Mouse (Mus musculus) cortical plate, adult 2 months (tissue): Measurements from ENCODE around the gene Tbx3. TPM values are rescaled to one million over a fixed set of nuclear protein-coding genes. Genes with fewer than 3 reads are reported as not detected.

Experiments
- H3K27ac ChIP-seq: fragments of 200-500 bp; 2 replicates; pipeline ENCODE4 v1.5.1; 2012; ENCODE audit warnings: low read length, control low read depth, inconsistent platforms; ENCODE audit not compliant: insufficient read depth
- H3K4me1 ChIP-seq: fragments of 200-500 bp; 2 replicates; pipeline ENCODE4 v1.6.1; 2011; ENCODE audit warnings: low read length; ENCODE audit not compliant: control insufficient read depth, insufficient read depth
- H3K4me3 ChIP-seq: fragments of 200-500 bp; 2 replicates; pipeline ENCODE4 v1.5.1; 2011; ENCODE audit warnings: mild to moderate bottlenecking, low read length, control low read depth; ENCODE audit not compliant: insufficient read depth
- CTCF ChIP-seq: fragments of 200-500 bp; IDR thresholded peaks from 2 replicates; pipeline ENCODE4 v1.5.1; 2011; ENCODE audit warnings: mild to moderate bottlenecking, control low read depth, low read length; ENCODE audit not compliant: insufficient read depth; ENCODE audit errors: extremely low read depth
- POLR2A ChIP-seq: fragments of 200-500 bp; IDR thresholded peaks from 2 replicates; pipeline ENCODE4 v1.6.1; 2011; ENCODE audit warnings: mild to moderate bottlenecking, low read length, control low read depth; ENCODE audit not compliant: insufficient read depth; ENCODE audit errors: extremely low read depth
- polyA plus RNA-seq: library from polyadenylated mRNA; depleted of rRNA; stranded (reverse); fragments of >200 nt; gene quantifications from 2 replicates; pipeline ENCODE4 v1.2.3, GENCODE M21; 2012

Tbx3 gene
- polyA plus RNA-seq, 1 experiment = 1.8 TPM

- no peak overlapping the region for H3K27ac ChIP-seq
- H3K4me3 ChIP-seq = no peak overlapping the region
- H3K4me1 ChIP-seq = no peaks in the 10 kb centered on the region
- TF ChIP-seq POLR2A (no peak), CTCF (no peak)
Observed at GRCm38 (mm10) chr5:119659041-119659440, 11.4 kb upstream of the Tbx3 start.

- Histone ChIP-seq H3K4me3 (no peak overlapping the region), H3K27ac (no peak overlapping the region), H3K4me1 (no peaks in the 10 kb centered on the region)
- TF ChIP-seq POLR2A (no peak), CTCF (no peak)
Observed at GRCm38 (mm10) chr5:119660526-119661410, 9.7 kb upstream of the Tbx3 start.

- Histone ChIP-seq H3K4me1 (no peaks in the 10 kb centered on the region), H3K27ac (no peak overlapping the region), H3K4me3 (no peak overlapping the region)
- no peak for TF ChIP-seq CTCF
- TF ChIP-seq POLR2A = no peak
Observed at GRCm38 (mm10) chr5:119661474-119661873, 9.0 kb upstream of the Tbx3 start.

DNA sequence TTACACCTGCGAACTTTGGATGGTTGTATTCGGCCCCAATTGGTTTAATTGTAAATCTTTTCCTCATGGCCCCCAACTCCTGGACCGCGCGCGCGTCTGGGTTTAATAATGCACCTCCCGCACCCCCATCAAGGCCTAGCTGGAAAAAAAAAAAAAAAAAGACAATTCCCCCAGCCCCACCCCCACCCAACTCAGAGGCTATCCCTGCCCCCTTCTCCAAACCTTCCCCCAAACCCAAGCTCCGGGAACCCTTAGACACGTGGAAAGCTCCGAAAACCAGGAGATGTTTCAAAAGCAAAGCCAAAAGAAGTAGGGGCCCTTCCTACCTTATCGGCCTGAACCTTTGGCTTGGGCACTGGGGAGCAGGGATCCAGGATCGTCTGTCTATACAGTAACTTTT lies 8.1 kb upstream of the Tbx3 start:
- no peak overlapping the region for H3K27ac ChIP-seq
- H3K4me1 ChIP-seq = no peaks in the 10 kb centered on the region
- no peak overlapping the region for H3K4me3 ChIP-seq
- TF ChIP-seq CTCF = no peak
- TF ChIP-seq POLR2A = no peak

DNA sequence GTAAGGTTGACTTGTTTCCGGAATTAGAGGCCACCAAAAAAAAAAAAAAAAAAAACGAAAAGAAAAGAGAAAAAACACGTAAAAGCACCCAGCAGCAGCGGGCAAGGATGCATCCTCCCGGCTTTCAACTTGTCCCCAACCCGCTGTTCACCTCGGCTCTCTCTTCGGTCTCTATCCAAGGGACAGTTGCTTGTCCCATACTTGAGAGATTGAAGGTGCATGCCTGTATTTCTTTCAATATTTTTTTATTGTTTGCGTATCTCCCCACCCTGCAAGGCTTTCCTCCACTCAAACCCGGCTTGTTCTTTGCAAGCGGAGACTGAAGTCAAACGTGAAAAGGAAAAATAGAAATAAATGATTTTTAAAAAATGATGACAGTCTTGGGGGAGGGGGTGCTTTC lies 7.7 kb upstream of the Tbx3 start:
- H3K27ac ChIP-seq = no peak overlapping the region
- TF ChIP-seq CTCF (no peak), POLR2A (no peak)
- H3K4me3 ChIP-seq = no peak overlapping the region
- H3K4me1 ChIP-seq = no peaks in the 10 kb centered on the region

DNA sequence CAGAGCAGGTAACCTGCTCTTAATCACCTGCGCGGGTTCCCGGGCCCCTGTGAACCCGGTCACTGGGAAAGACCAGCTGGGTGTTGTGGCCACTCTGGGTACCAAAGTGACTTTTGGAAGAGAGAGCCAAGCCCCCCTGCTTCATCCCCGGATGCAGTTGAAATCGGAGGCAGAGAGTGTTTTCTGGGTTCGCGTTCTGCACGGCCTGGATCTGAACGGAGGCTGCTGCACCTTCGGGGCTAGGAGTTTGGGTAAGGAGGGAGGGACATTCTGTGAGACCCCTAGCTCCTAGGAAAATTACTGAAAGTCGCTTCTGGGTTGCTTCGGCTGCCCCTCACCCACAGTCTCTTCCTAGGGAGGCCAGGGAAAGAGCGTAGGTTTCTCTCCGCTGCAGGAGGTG lies 7.2 kb upstream of the Tbx3 start:
- Histone ChIP-seq H3K27ac (no peak overlapping the region), H3K4me1 (no peaks in the 10 kb centered on the region), H3K4me3 (no peak overlapping the region)
- TF ChIP-seq POLR2A = no peak
- no peak for TF ChIP-seq CTCF

- Histone ChIP-seq H3K27ac (no peak overlapping the region), H3K4me1 (no peaks in the 10 kb centered on the region), H3K4me3 (no peak overlapping the region)
- TF ChIP-seq POLR2A = no peak
- no peak for TF ChIP-seq CTCF
Observed at GRCm38 (mm10) chr5:119663747-119664146, 6.7 kb upstream of the Tbx3 start.

GRCm38 (mm10) chr5:119665739-119666138 lies 4.7 kb upstream of the Tbx3 start:
- Histone ChIP-seq H3K4me3 (no peak overlapping the region), H3K27ac (no peak overlapping the region), H3K4me1 (no peaks in the 10 kb centered on the region)
- TF ChIP-seq CTCF (no peak), POLR2A (no peak)

- H3K4me1 ChIP-seq = no peaks in the 10 kb centered on the region
- no peak overlapping the region for H3K4me3 ChIP-seq
- no peak overlapping the region for H3K27ac ChIP-seq
- TF ChIP-seq POLR2A (no peak), CTCF (no peak)
Observed at GRCm38 (mm10) chr5:119667356-119667940, 3.0 kb upstream of the Tbx3 start.

DNA sequence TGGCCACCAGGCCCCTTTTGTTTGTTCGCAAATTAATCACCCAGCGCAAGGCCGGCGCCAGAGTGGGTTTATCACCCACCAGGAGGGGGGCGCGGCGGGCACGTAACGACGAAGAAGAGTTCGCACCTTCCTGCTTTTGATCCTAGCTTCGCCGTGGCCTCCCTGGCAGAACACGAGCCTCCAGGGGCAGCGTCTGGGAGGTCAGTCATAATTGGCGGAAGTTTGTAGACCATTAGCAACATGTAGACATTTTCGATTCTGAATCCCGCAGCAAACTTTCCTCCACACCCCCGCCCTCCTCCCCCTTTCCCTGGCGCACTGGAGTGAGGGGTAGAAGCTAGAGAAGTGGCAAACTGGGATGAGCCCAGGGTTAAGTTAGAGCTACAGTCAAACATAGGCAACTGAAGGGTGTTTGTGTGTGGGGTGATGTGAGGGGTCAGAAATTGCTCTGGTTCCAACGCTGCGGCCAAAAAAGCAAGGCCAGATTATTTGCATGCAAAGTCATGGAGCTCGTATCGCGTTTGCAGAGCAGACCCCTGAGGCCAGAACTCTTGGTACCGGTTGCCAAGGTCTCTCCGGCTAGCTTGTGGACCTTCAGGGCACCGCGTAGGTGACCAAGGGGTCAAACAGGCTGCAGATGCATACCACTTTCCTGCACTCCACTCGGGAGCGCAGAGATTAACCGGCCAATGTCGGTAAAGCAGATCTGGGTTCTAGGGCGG lies 2.1 kb upstream of the Tbx3 start:
- TF ChIP-seq CTCF (no peak), POLR2A (no peak)
- Histone ChIP-seq H3K27ac (no peak overlapping the region), H3K4me3 (no peak overlapping the region), H3K4me1 (no peaks in the 10 kb centered on the region)
